Mouse (Mus musculus) adipocyte (in vitro differentiated cells): ENCODE measurements around the gene Teddm2.
"Not testable (repeated sequence)": the region's sequence is repeated elsewhere in the genome, so short reads cannot be mapped to it uniquely, and the experiment has no call there.

Source experiments
- DNase-seq: peaks from one replicate; pipeline ENCODE4 v3.0.0-alpha.2; 2016; ENCODE audit warnings: low spot score

Teddm2 gene

GRCm38 (mm10) chr1:153904236-153904635 lies 4.2 kb upstream of the Teddm2 start:
- DNase-seq: no peak

DNA sequence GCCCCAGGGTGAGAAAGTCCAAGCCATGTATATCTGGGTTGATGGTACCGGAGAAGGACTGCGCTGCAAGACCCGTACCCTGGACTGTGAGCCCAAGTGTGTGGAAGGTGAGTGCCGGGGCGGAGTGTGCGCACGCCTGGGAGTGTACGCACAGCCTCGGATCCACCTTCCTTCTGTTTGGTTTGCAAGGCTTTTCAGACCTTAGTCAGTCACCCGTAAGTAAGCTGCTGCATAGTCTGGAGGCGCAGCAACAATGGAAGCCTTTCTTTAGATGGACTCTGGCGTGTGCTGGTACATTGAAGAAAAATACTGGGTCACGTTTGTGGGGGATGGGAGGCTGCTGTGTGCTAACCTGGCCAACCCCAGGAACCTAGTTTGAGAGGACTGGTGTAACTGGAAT lies 3.0 kb upstream of the Teddm2 start:
- no peak for DNase-seq

DNA sequence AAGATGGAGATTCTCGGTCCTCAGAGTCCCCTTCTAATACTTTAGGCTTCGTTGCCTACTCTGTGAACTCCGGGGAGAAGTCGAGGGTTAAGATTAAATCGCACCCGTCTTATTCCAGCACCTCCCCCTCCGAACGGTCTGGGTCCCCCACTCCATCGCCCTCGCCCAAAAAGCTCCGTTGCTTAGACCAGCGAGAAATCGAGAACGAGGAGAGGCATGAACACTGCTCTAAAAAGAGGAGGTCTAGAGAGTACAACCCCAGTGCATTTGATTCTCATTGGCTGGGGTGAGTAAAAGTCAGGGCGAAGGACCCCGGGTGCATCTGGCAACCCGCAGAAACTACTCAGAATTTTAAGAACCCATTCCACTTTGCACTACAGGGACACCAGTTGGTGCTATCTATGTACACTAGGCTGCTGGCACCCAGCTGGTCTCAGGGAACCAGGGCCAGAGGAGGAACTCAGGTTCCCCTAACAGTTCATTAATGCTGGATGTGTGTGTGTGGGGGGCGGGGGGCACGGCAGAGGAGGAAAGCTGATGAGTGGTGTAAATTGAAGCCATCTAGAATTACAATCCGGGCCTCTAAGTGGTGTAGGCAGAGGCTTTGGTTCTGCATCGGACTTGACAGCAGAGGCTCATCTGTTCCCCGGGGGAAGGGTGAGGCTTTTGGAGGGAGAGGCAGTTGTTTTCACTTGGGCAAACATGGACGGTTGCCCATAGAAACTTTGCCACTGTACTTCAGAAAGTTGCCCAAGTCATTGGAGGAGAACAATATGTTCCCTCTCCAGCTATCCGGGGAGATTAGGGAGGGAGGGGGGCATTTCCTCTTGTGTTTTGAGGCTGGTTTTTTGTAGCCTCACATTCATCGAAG lies 1.1 kb upstream of the Teddm2 start:
- peak; percentile 96 for DNase-seq

- peak; percentile 46 for DNase-seq
Measured at GRCm38 (mm10) chr1:153900381-153900780, 353 bp upstream of the Teddm2 start.

DNA sequence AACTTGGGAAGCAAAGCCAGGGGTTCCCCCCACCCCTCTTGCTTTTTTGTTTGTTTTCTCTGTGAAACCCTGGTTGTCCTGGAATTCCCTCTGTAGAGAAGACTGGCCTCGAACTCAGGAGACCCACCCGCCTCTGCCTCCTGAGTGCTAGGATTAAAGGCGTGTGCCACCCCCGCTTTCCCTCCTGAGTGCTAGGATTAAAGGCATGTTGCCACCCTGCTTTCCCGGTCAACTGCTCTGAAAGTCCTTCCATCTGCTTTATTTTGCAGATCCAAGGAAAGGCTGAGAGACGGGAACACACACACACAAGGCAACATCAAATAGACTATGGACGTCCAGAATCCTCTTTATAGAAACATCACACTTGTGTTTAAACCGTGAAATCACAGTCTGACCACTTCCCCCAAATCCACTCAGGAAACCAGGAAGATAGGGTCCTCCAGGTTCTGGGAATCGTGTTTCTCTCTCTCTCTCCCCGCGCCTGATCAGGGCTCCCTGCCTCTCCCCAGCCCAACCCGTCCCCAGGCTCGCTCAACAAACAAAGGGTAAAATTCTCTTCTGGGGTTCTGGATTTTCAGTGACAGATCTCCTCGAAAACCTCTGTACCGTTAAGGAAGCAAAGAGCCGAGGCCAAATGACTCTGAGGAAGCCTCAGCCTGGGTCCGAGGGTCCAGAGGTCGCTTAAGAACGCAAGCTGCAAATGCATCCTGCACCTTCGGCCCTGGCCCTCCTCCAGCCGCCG lies 868 bp downstream of the Teddm2 start:
- DNase-seq: no peak

- DNase-seq: no peak
Measured at GRCm38 (mm10) chr1:153897196-153897595, 2.8 kb downstream of the Teddm2 start.

GRCm38 (mm10) chr1:153894979-153895378 lies 5.0 kb downstream of the Teddm2 start:
- DNase-seq: peak; percentile 90

DNA sequence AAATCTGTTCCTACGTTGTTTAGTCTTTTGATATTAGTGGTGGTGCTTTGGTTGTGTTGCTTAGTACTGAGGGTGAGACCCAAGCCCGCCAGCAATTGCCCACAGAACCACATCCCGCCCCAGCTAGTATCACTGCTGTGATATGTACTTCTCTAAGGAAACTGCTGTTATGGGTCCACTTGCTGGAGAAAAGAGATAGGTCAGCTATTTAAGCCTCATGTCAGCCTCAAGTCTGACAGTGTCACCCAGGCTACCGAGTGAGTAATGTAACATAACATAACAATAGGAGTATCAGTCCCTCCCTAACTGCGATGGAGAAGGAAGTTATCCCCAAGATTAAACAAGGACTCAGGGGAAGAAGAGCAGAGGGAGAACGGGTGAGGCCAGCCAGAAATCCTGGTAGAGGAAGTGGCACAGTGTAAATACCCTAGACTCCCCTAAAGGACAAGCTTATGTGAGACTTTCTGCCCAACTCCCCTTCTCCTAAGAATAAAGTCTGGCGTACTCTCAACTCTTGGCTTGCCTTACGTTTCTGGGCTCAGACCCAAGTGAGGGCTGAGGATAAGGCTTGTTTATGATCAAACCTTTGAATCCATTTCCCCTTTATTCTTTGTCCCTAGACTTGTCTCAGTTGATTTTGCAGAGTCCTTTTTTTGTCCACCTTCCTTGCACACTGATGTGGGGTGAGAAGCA lies 5.7 kb downstream of the Teddm2 start:
- DNase-seq: peak; percentile 58

DNA sequence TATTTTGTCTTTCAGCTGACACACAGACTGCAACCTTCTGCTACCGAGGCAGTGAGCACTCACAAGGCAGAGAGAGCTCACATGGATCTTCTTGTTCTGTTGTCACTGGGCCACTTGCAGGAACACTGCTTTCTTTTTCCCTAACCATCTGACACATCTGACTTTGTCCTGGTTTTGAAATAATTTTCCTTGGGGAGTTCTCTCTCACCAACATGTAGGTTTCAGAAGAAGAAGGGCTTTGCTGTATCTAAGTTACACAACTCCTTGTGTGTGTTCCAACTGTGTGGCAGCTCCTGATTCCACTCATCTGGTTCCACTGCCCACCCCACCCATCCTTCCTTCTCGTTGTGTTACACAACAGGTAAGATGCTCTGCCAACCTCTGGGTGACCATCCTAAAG lies 6.3 kb downstream of the Teddm2 start:
- DNase-seq: peak; percentile 70

DNA sequence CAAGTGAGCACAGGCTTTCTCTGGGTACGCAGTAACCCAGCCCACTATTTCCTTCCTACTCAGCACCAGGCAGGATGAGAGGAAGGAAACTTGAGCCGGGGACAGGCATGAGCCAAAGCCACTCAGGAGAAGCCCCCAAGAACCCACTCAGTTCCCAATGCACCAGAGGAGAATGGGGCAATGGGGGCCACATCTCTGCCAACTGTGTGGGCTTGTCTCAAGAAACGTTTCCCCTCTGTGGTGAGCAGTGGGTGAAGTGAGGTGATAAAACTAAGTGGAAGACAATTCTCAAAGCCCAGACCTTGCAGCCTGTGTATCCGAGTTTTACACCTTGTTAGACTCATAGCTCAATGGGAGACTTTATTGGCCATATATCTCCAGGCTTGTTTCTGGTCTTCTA lies 8.6 kb downstream of the Teddm2 start, which contains the start of gene Teddm1a:
TSS of gene Teddm1a (plus strand) at position 301 of the 400 bp plus-strand sequence.
- no peak for DNase-seq

GRCm38 (mm10) chr1:153890121-153890520 lies 9.9 kb downstream of the Teddm2 start:
- DNase-seq: no peak

DNA sequence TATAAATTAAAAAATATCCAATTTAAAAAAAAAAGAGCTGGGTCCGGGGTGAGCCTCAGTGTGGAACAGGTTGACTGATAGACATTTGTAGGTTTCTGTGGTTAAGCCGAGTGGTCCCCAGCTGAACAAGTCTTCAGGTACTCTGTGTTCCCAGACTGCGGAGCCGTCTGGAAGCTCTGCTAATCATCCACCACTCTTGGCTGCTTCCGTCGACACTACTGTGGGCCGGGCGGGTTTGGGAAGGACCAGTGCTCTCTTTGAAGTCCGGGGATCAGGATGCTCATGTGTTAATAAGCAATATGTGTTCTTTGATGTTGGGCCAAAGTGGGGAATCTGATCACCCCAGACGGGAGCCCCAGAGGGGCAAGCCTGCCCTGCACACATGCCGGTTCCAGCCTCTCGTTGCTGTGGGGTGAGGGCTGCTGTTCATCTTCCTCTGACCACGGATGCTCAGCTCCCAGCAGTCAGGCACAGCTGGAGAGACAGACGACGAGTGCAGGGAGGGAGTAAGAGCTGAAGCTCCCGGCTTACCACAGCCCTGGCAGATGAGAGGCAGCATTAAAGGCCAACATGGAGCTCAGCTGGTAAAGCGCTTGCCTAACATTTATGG lies 13.9 kb downstream of the Teddm2 start:
- DNase-seq: no peak

DNA sequence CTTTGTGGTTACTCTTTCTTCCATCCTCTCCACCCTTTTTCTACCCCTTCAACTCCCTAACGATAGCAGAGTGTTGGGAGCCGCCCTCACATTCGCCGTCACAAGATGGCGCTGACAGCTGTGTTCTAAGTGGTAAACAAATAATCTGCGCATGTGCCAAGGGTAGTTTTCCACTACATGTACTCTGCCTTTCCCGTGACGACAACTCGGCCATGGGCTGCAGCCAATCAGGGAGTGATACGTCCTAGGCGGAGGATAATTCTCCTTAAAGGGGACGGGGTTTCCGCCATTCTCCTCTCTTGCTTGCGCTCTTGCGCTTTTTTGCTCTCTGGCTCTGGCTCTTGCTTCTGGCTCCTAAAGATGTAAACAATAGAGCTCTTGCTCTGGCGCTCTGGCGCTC lies 19.6 kb downstream of the Teddm2 start:
- not testable (repeated sequence) for DNase-seq

DNA sequence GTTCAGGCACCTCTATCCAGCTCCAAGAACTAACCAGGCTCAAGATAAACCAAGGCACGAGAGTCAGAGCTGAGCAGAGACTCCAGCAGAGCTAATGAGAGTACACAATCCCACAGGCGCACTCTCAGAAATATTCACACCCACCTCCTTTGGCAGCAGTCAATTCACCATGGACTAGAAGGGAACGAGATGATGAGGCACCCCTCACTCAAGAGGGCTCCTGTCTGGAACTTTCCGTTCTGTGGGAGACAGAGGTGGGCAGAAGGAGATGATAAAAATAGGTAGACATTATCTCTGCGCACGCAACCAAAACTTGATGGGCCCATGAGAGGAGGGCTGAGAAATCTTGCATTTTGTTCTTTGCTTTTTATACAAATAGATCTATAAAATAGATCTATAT lies 26.0 kb downstream of the Teddm2 start, which contains the start of gene Teddm1b:
TSS of gene Teddm1b (plus strand) at position 301 of the 400 bp plus-strand sequence.
- no peak for DNase-seq

DNA sequence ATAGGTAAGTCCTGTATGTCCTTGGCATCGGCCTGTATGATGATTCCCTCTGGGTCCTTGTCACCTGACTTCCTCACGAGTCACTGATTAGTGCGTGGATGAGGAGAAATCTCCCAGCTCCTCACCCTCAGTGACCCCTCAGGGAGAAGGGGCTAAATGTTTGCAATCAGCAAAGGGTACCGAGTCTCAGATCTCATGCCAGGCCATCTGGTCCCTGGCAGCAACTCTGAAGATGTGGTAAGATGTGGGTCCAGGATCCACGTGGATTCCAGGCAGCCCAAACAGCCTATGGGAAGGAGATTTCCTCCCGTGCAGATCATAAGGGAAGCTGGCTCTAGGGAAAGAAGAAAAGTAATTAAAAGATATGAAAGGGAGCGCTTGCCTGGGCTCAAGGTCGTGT lies 44.1 kb downstream of the Teddm2 start:
- DNase-seq: no peak

- not testable (repeated sequence) for DNase-seq
Measured at GRCm38 (mm10) chr1:153852696-153853095, 47.3 kb downstream of the Teddm2 start.

DNA sequence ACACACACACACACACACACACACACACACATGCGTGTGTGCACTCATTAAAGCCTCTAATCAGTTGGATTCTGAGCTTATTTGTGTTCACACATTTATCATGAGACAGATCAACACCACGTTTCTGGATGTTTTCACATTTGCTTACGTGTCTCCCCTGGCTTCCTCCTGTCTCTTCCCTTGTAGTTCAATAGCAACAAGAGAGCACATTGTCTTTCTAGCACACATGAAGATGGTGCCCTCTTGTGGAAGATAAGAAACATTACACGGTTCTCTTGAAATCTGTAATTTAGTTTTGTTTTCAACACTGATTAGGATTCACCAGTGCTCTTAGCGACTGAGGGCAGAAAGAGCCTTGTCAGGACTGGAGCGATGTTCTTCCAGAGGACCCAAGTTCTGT lies 53.2 kb downstream of the Teddm2 start:
- DNase-seq: peak; percentile 51

- no peak for DNase-seq
Measured at GRCm38 (mm10) chr1:153846420-153846819, 53.6 kb downstream of the Teddm2 start.

DNA sequence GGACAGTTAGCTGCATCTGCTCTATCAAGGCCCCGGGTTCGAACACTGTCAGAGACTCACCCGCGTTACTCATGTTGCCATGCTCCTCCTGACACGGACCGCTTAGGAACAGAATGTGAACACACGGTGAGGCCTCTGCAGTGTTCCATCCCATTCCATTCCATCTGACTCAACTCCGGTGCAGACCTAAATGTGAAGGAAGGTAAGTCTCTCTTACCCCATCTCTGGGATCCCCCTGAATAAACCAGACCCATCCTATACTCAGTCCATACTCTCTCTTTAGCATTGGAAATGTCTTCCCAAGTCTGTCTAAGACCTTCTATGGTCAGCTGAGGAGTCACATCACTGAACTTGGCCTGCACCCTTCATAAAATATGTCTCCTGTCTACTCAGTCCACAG lies 56.0 kb downstream of the Teddm2 start, which contains the start of gene Rgsl1:
TSS of gene Rgsl1 (minus strand) at position 101 of the 400 bp plus-strand sequence.
- no peak for DNase-seq

GRCm38 (mm10) chr1:153842121-153842740 lies 57.8 kb downstream of the Teddm2 start:
- DNase-seq: no peak

- no peak for DNase-seq
Measured at GRCm38 (mm10) chr1:153836036-153836435, 64.0 kb downstream of the Teddm2 start.
